Mouse (Mus musculus) bone marrow macrophage, adult 2 months (primary cell): Measurements from ENCODE around the gene Ccdc151.

Experiments
- CTCF ChIP-seq: IDR thresholded peaks from 2 replicates; pipeline ENCODE4 v1.5.1; 2012; ENCODE audit warnings: low read depth, mild to moderate bottlenecking, low read length, moderate library complexity
- POLR2A ChIP-seq: IDR thresholded peaks from 2 replicates; pipeline ENCODE4 v1.6.1; 2012; ENCODE audit warnings: mild to moderate bottlenecking, low read depth, low read length, borderline replicate concordance

DNA sequence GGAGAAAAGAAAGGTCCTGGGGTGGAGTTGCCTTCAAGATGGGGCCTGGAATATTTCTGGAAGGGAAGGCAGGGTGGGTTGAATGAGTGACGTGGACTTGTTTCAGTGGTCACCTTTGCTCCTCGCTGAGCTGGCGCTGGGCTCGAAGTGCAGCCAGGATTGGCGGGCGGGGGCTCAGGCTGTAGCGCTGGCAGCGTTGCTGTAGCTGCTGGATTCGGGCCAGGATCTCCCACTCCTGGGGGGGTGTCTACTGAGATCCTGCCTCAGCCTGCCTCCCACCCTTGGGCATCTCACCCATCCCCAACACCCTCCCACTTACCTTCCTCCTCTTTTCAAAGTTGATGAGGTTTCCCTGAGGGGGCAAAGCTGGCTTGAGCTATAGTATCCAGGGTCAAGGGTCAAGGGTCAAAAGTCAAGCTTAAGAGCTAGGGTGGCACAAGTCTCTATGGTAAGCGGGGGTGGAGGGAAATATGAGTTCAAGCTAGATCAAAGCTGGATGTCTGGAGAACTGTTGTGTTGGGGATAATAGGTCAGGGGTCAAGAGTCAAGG, 25.7 kb downstream of the Ccdc151 start:
- no peak for TF ChIP-seq CTCF
- TF ChIP-seq POLR2A = no peak
